Mouse (Mus musculus) embryonic facial prominence, embryonic 14.5 days (tissue): Measurements from ENCODE around the gene Acoxl. TPM values are rescaled to one million over a fixed set of nuclear protein-coding genes. Genes with fewer than 3 reads are reported as not detected.

ENCODE experiments used
- ATAC-seq: fragments of 200-750 bp; cut with Nextera tagmentation; 2 replicates; pipeline ENCODE4 v1.8.0; 2017; ENCODE audit warnings: low read depth, moderate number of reproducible peaks, moderate TSS enrichment
- DNase-seq: peaks from one replicate; pipeline ENCODE4 v3.0.0-alpha.2; 2015; ENCODE audit warnings: low spot score
- H3K27ac ChIP-seq: fragments of 300-500 bp; sonication (generic); replicated peaks from 2 replicates; pipeline ENCODE4 v1.5.1; 2014; ENCODE audit warnings: low read depth, mild to moderate bottlenecking, low read length, moderate library complexity
- H3K27me3 ChIP-seq: fragments of 300-500 bp; sonication (generic); replicated peaks from 2 replicates; pipeline ENCODE4 v1.6.1; 2014; ENCODE audit warnings: low read length; ENCODE audit not compliant: control insufficient read depth, insufficient read depth
- H3K36me3 ChIP-seq: fragments of 300-500 bp; sonication (generic); 2 replicates; pipeline ENCODE4 v1.6.1; 2014; ENCODE audit warnings: low read length, mixed read lengths; ENCODE audit not compliant: control insufficient read depth, insufficient read depth
- H3K4me1 ChIP-seq: fragments of 300-500 bp; sonication (generic); 2 replicates; pipeline ENCODE4 v1.6.1; 2014; ENCODE audit warnings: antibody characterized with exemption, low read length; ENCODE audit not compliant: control insufficient read depth, insufficient read depth
- H3K4me2 ChIP-seq: fragments of 300-500 bp; sonication (generic); 2 replicates; pipeline ENCODE4 v1.6.1; 2014; ENCODE audit warnings: low read depth, mild to moderate bottlenecking, low read length, moderate library complexity, mixed read lengths
- H3K4me3 ChIP-seq: fragments of 300-500 bp; sonication (generic); 2 replicates; pipeline ENCODE4 v1.5.1; 2014; ENCODE audit warnings: low read depth, mild to moderate bottlenecking, low read length
- H3K9ac ChIP-seq: fragments of 300-500 bp; sonication (generic); 2 replicates; pipeline ENCODE4 v1.6.1; 2014; ENCODE audit warnings: low read depth, mild to moderate bottlenecking, low read length, moderate library complexity, mixed read lengths
- H3K9me3 ChIP-seq: fragments of 300-500 bp; sonication (generic); 2 replicates; pipeline ENCODE4 v1.6.1; 2016; ENCODE audit warnings: low read length; ENCODE audit not compliant: control insufficient read depth
- WGBS: fragments of 180-500 bp; shearing (Covaris S2); extraction: QIAGEN DNeasy Blood & Tissue Kit; methylation state at CpG from one replicate; pipeline ENCODE4 v1.1.7; 2014; 5-methylcytosine and 5-hydroxymethylcytosine counted together
- polyA plus RNA-seq: library from polyadenylated mRNA; unstranded; fragments of >200 nt; fragmentation: Nextera tagmentation; extraction: Ambion mirVana; gene quantifications from 2 replicates; pipeline ENCODE4 v1.2.1, GENCODE M21; 2014

Gene Acoxl
- polyA plus RNA-seq, 1 experiment from 2014 or later = 0.24 TPM

GRCm38 (mm10) chr2:128073603-128074002 lies 234.9 kb downstream of the Acoxl start:
- Histone ChIP-seq H3K4me2 (no peak overlapping the region), H3K27me3 (no peaks in the 10 kb centered on the region), H3K4me1 (no peaks in the 10 kb centered on the region), H3K36me3 (no peaks in the 10 kb centered on the region), H3K27ac (no peak overlapping the region), H3K9me3 (no peaks in the 10 kb centered on the region), H3K4me3 (no peak overlapping the region), H3K9ac (no peak overlapping the region)
- ATAC-seq (no peak), DNase-seq (no peak)
- 89% methylated on average over 2 of the region's 2 CpGs for WGBS

- ATAC-seq (no peak), DNase-seq (no peak)
- Histone ChIP-seq H3K27me3 (no peaks in the 10 kb centered on the region), H3K4me1 (0 out of 2 replicates have a peak, but pooled peaks cover 4% of the 10 kb centered on the region), H3K9ac (no peak overlapping the region), H3K27ac (no peak overlapping the region), H3K9me3 (no peaks in the 10 kb centered on the region), H3K36me3 (no peaks in the 10 kb centered on the region), H3K4me2 (no peak overlapping the region), H3K4me3 (no peak overlapping the region)
- WGBS = 80% methylated on average over 4 of the region's 4 CpGs
Observed at GRCm38 (mm10) chr2:128076936-128077335, 238.3 kb downstream of the Acoxl start.

- Histone ChIP-seq H3K36me3 (no peaks in the 10 kb centered on the region), H3K9me3 (no peaks in the 10 kb centered on the region), H3K4me1 (0 out of 2 replicates have a peak, but pooled peaks cover 4% of the 10 kb centered on the region), H3K4me2 (no peak overlapping the region), H3K27ac (no peak overlapping the region), H3K4me3 (no peak overlapping the region), H3K9ac (no peak overlapping the region), H3K27me3 (no peaks in the 10 kb centered on the region)
- ATAC-seq (no peak), DNase-seq (peak; percentile 42)
- WGBS = 32% methylated on average over 5 of the region's 5 CpGs
Observed at GRCm38 (mm10) chr2:128078859-128079258, 240.2 kb downstream of the Acoxl start.

GRCm38 (mm10) chr2:128079316-128079715 lies 240.6 kb downstream of the Acoxl start:
- Histone ChIP-seq H3K9ac (no peak overlapping the region), H3K36me3 (no peaks in the 10 kb centered on the region), H3K4me3 (no peak overlapping the region), H3K9me3 (no peaks in the 10 kb centered on the region), H3K27ac (no peak overlapping the region), H3K27me3 (no peaks in the 10 kb centered on the region), H3K4me1 (0 out of 2 replicates have a peak, but pooled peaks cover 4% of the 10 kb centered on the region), H3K4me2 (no peak overlapping the region)
- 44% methylated on average over 6 of the region's 6 CpGs for WGBS
- no peak for DNase-seq
- ATAC-seq = no peak

GRCm38 (mm10) chr2:128083844-128084243 lies 245.2 kb downstream of the Acoxl start:
- no peak overlapping the region for H3K9ac ChIP-seq
- ATAC-seq (no peak), DNase-seq (no peak)
- H3K36me3 ChIP-seq = no peaks in the 10 kb centered on the region
- H3K4me2 ChIP-seq = no peak overlapping the region
- 0 out of 2 replicates have a peak, but pooled peaks cover 4% of the 10 kb centered on the region for H3K4me1 ChIP-seq
- H3K27me3 ChIP-seq = no peaks in the 10 kb centered on the region
- H3K4me3 ChIP-seq = no peak overlapping the region
- 6% methylated on average over 3 of the region's 3 CpGs for WGBS
- no peak overlapping the region for H3K27ac ChIP-seq
- no peaks in the 10 kb centered on the region for H3K9me3 ChIP-seq

- WGBS = 84% methylated on average over 5 of the region's 5 CpGs
- Histone ChIP-seq H3K36me3 (no peaks in the 10 kb centered on the region), H3K27ac (no peak overlapping the region), H3K9me3 (no peaks in the 10 kb centered on the region), H3K9ac (no peak overlapping the region), H3K4me3 (no peak overlapping the region), H3K4me1 (no peaks in the 10 kb centered on the region), H3K4me2 (no peak overlapping the region), H3K27me3 (no peaks in the 10 kb centered on the region)
- DNase-seq (no peak), ATAC-seq (no peak)
Observed at GRCm38 (mm10) chr2:128084607-128085006, 245.9 kb downstream of the Acoxl start.

GRCm38 (mm10) chr2:128085481-128085880 lies 246.8 kb downstream of the Acoxl start:
- Histone ChIP-seq H3K9me3 (no peaks in the 10 kb centered on the region), H3K4me3 (no peak overlapping the region), H3K4me1 (no peaks in the 10 kb centered on the region), H3K36me3 (no peaks in the 10 kb centered on the region), H3K27me3 (no peaks in the 10 kb centered on the region), H3K4me2 (no peak overlapping the region), H3K9ac (no peak overlapping the region), H3K27ac (no peak overlapping the region)
- WGBS = 89% methylated on average over 1 of the region's 1 CpGs
- DNase-seq (no peak), ATAC-seq (no peak)

- H3K36me3 ChIP-seq = no peaks in the 10 kb centered on the region
- no peaks in the 10 kb centered on the region for H3K4me1 ChIP-seq
- H3K4me3 ChIP-seq = no peak overlapping the region
- 65% methylated on average over 14 of the region's 14 CpGs for WGBS
- no peak overlapping the region for H3K4me2 ChIP-seq
- DNase-seq (no peak), ATAC-seq (no peak)
- no peak overlapping the region for H3K9ac ChIP-seq
- no peaks in the 10 kb centered on the region for H3K27me3 ChIP-seq
- H3K9me3 ChIP-seq = no peaks in the 10 kb centered on the region
- H3K27ac ChIP-seq = no peak overlapping the region
Observed at GRCm38 (mm10) chr2:128086301-128086886, 247.7 kb downstream of the Acoxl start.

GRCm38 (mm10) chr2:128086996-128087526 lies 248.4 kb downstream of the Acoxl start:
- ATAC-seq (no peak), DNase-seq (no peak)
- H3K4me2 ChIP-seq = no peak overlapping the region
- WGBS = 79% methylated on average over 7 of the region's 7 CpGs
- H3K36me3 ChIP-seq = no peaks in the 10 kb centered on the region
- no peak overlapping the region for H3K27ac ChIP-seq
- H3K9ac ChIP-seq = no peak overlapping the region
- no peaks in the 10 kb centered on the region for H3K27me3 ChIP-seq
- no peaks in the 10 kb centered on the region for H3K9me3 ChIP-seq
- H3K4me3 ChIP-seq = no peak overlapping the region
- no peaks in the 10 kb centered on the region for H3K4me1 ChIP-seq
